Mouse (Mus musculus): ENCODE results near the gene Asb17.

GRCm38 (mm10) chr3:153817376-153817890 lies 26.6 kb upstream of the Asb17 start:
- no peak for TF ChIP-seq CTCF (IDR thresholded peaks at IDR 0.05; ENCODE audit: insufficient read depth, low read depth, low read length)
- TF ChIP-seq POLR2A (IDR thresholded peaks at IDR 0.05; ENCODE audit: insufficient read depth, low read depth, low read length): no peak
